Mouse (Mus musculus): ENCODE measurements around the gene Agap2. TPM values are rescaled to one million over a fixed set of nuclear protein-coding genes. Genes with fewer than 3 reads are reported as not detected.

The Agap2 gene
- polyA plus RNA-seq, 2 experiments, result 0.57 to 3.0 TPM

DNA sequence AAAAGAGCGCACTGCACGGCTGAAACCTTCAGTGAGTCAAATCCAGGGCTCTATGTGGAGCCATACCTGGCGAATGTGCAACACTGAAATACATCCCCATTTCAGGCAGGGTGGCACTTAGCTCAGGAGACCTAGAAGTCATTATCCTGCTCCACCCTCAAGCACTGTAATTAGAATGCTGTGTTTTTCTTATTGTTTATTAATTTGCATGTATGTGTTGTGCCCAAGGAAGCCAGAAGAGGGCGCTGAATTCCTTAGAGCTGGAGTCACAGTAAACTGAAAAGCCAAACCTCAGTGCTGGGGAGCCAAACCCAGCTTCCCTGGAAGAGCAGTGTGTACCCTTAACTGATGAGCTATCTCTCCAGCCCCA, 48.3 kb downstream of the Agap2 start:
- H3K4me1 ChIP-seq (replicated peaks; ENCODE audit: control insufficient read depth in 2 of 2, insufficient read depth in 2 of 2, low read length in 1 of 2), result peaks cover 45 to 50% of the 10 kb centered on the region in 2 experiments
- peak overlapping the region; percentile 46 to 56 for H3K4me3 ChIP-seq (ENCODE audit: insufficient read depth in 1 of 2, low read depth in 2 of 2, low read length in 2 of 2)
- H3K36me3 ChIP-seq (replicated peaks; ENCODE audit: control insufficient read depth, insufficient read depth, low read depth), result peaks cover 10% of the 10 kb centered on the region
- ATAC-seq (ENCODE audit: insufficient read depth), result no peak
- DNase-seq (ENCODE audit: low read depth in 3 of 3, low spot score in 3 of 3), result peak; percentile 62 to 73 (median 67)
- 26% methylated on average over 4 of the region's 4 CpGs for WGBS (ENCODE audit: insufficient replicate concordance)
- H3K27ac ChIP-seq, result peak overlapping the region; percentile 78
- H3K27me3 ChIP-seq (ENCODE audit: control insufficient read depth, insufficient read depth, low read length), result no peaks in the 10 kb centered on the region
- TF ChIP-seq CTCF (IDR thresholded peaks at IDR 0.05; ENCODE audit: low read depth) (peak; percentile 81), EP300 (IDR thresholded peaks at IDR 0.05; ENCODE audit: low read depth) (no peak)
- peak overlapping the region; percentile 73 for H3K4me2 ChIP-seq (ENCODE audit: low read depth)
- no peaks in the 10 kb centered on the region for H3K9me3 ChIP-seq (ENCODE audit: control insufficient read depth, low read length)
- H3K9ac ChIP-seq (replicated peaks), result peak overlapping the region; percentile 49

DNA sequence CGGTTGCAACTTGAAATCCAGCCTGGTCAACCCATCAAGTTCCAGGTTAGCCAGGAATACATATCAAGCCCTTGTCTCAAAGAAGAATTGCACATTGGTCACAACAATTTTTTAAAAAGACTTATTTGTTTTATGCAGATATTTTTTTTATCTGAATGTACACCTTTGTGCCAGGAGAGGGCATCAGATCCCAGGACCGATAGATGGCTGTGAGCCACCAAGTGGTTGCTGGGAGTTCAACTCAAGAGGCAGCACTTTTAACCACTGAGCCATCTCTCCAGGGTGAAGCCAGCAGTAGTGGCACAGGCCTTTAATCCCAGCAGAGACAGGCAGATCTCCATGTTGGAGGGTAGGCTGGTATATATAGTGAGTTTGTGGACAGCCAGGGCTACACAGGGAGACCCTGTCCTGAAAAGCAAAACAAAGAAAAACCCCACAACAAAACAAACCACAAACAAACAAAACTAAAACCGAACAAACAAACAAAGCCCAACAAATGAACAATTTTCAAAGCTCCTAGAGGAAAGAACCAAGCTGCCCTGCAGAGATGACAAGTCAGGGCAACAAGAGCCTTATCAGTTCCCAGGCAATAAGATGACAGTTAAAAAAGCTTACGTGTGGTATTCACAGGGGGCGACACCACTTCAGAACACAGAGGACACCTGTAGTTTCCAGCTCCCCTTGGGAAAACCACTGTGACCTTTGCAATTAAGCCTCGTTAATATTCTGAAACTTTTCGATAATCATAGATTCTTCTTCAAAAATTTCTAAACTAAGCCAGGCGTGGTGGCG, 50.3 kb downstream of the Agap2 start:
- H3K36me3 ChIP-seq (replicated peaks; ENCODE audit: control insufficient read depth, insufficient read depth, low read depth), result no peaks in the 10 kb centered on the region
- no peaks in the 10 kb centered on the region for H3K27me3 ChIP-seq (ENCODE audit: control insufficient read depth, insufficient read depth, low read length)
- H3K9ac ChIP-seq (replicated peaks), result no peak overlapping the region
- peak overlapping the region; percentile 62 for H3K27ac ChIP-seq
- H3K4me2 ChIP-seq (ENCODE audit: low read depth), result no peak overlapping the region
- DNase-seq (ENCODE audit: low read depth in 3 of 3, low spot score in 3 of 3) (no peak), ATAC-seq (ENCODE audit: insufficient read depth) (no peak)
- peaks cover 43 to 50% of the 10 kb centered on the region in 2 experiments for H3K4me1 ChIP-seq (replicated peaks; ENCODE audit: control insufficient read depth in 2 of 2, insufficient read depth in 2 of 2, low read length in 1 of 2)
- 41% methylated on average over 9 of the region's 9 CpGs for WGBS (ENCODE audit: insufficient replicate concordance)
- TF ChIP-seq EP300 (IDR thresholded peaks at IDR 0.05; ENCODE audit: low read depth), result peak; percentile 78
- peak; percentile 70 for TF ChIP-seq CTCF (IDR thresholded peaks at IDR 0.05; ENCODE audit: low read depth)
- no peak overlapping the region for H3K4me3 ChIP-seq (ENCODE audit: insufficient read depth in 1 of 2, low read depth in 2 of 2, low read length in 2 of 2)
- H3K9me3 ChIP-seq (ENCODE audit: control insufficient read depth, low read length), result no peaks in the 10 kb centered on the region

DNA sequence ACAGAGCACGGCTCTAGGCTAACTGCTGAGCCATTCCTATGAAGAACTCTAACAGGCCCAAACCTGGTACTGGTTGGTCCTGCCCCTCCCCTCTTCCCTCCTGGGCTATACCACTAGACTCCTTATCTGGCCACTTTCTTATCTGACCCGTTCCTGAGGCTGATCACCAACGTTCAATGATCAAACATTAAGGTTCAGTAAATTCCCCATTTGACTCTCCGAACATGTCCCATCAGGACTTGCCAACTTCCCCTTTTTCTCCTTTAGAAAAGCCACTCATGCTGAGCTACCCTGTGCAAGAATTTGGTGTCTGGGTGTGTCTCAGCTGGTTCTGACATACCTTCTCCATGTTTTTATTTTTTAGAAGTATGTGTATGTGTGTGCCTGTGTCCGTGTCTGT, 51.5 kb downstream of the Agap2 start:
- H3K27ac ChIP-seq, result peak overlapping the region; percentile 61
- no peak; the same call in 1 of the 2 replicates for ATAC-seq (ENCODE audit: insufficient read depth)
- no peak overlapping the region for H3K4me3 ChIP-seq (ENCODE audit: insufficient read depth in 1 of 2, low read depth in 2 of 2, low read length in 2 of 2)
- no peak for TF ChIP-seq CTCF (IDR thresholded peaks at IDR 0.05; ENCODE audit: low read depth)
- TF ChIP-seq EP300 (IDR thresholded peaks at IDR 0.05; ENCODE audit: low read depth), result peak; percentile 38; the same call in 1 of the 2 replicates
- H3K36me3 ChIP-seq (replicated peaks; ENCODE audit: control insufficient read depth, insufficient read depth, low read depth), result no peaks in the 10 kb centered on the region
- H3K27me3 ChIP-seq (ENCODE audit: control insufficient read depth, insufficient read depth, low read length), result no peaks in the 10 kb centered on the region
- peak overlapping the region; percentile 23 for H3K4me2 ChIP-seq (ENCODE audit: low read depth)
- no peaks in the 10 kb centered on the region for H3K9me3 ChIP-seq (ENCODE audit: control insufficient read depth, low read length)
- H3K9ac ChIP-seq (replicated peaks), result no peak overlapping the region
- no peak for DNase-seq (ENCODE audit: low read depth in 3 of 3, low spot score in 3 of 3)
- WGBS (ENCODE audit: insufficient replicate concordance), result 17% methylated on average over 5 of the region's 5 CpGs
- H3K4me1 ChIP-seq (replicated peaks; ENCODE audit: control insufficient read depth in 2 of 2, insufficient read depth in 2 of 2, low read length in 1 of 2), result peaks cover 41 to 49% of the 10 kb centered on the region in 2 experiments

DNA sequence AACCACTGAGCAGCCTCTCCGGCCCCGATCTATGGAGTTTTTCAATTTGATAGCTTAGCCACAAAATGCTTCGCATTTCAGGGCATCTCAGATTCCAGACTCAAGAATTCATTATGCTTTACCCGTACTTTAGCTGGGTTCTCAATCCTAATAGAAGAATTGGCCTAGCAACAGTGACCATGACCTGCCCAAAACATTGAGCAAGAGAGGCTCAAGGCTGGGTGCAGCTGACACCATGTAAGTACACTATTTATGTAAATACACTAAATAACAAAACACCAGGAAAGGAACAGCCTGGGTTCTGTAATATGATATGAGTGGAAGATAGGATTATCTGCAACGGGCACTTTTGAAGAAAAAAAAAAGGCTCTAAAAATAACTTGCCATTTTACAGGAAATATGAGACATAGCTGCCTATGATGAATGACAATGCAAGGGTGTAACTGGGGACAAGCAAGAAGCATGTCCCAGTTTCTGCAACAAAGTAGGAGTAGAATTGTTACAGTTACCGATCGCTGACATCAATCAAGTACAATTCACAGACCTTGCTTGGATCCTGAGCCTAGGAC, 52.7 kb downstream of the Agap2 start:
- Histone ChIP-seq H3K4me1 (replicated peaks; ENCODE audit: control insufficient read depth in 2 of 2, insufficient read depth in 2 of 2, low read length in 1 of 2) (peaks cover 29 to 37% of the 10 kb centered on the region in 2 experiments), H3K36me3 (replicated peaks; ENCODE audit: control insufficient read depth, insufficient read depth, low read depth) (no peaks in the 10 kb centered on the region), H3K4me2 (ENCODE audit: low read depth) (no peak overlapping the region), H3K9me3 (ENCODE audit: control insufficient read depth, low read length) (no peaks in the 10 kb centered on the region), H3K4me3 (ENCODE audit: insufficient read depth in 1 of 2, low read depth in 2 of 2, low read length in 2 of 2) (no peak overlapping the region), H3K9ac (replicated peaks) (no peak overlapping the region), H3K27ac (no peak overlapping the region), H3K27me3 (ENCODE audit: control insufficient read depth, insufficient read depth, low read length) (no peaks in the 10 kb centered on the region)
- peak; percentile 35 for TF ChIP-seq EP300 (IDR thresholded peaks at IDR 0.05; ENCODE audit: low read depth)
- no peak for TF ChIP-seq CTCF (IDR thresholded peaks at IDR 0.05; ENCODE audit: low read depth)
- ATAC-seq (ENCODE audit: insufficient read depth) (no peak), DNase-seq (ENCODE audit: low read depth in 3 of 3, low spot score in 3 of 3) (no peak)
- WGBS (ENCODE audit: insufficient replicate concordance), result 47% methylated on average over 7 of the region's 7 CpGs

DNA sequence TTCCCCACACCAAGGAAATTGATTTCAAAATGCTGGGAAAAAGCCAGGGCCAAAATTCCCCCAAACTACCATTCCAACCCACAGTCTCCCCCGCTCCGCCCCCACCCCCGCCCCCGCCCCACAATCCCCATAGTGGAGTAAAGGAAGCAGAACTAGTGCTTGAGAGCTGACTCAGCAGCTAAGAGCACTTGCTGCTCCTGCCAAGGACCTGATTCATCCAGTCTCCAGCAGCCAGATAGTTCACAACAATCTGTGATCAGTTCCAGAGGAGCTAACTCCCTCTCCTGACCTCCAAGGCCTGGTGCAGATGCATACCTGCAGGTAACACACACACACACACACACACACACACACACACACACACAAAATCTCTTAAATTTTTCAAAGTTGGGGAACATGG, 54.3 kb downstream of the Agap2 start:
- WGBS (ENCODE audit: insufficient replicate concordance), result 54% methylated on average over 4 of the region's 4 CpGs
- H3K9me3 ChIP-seq (ENCODE audit: control insufficient read depth, low read length), result no peaks in the 10 kb centered on the region
- ATAC-seq (ENCODE audit: insufficient read depth) (no peak), DNase-seq (ENCODE audit: low read depth in 3 of 3, low spot score in 3 of 3) (no peak)
- peaks cover 27 to 31% of the 10 kb centered on the region in 2 experiments for H3K4me1 ChIP-seq (replicated peaks; ENCODE audit: control insufficient read depth in 2 of 2, insufficient read depth in 2 of 2, low read length in 1 of 2)
- no peak overlapping the region for H3K27ac ChIP-seq
- no peaks in the 10 kb centered on the region for H3K27me3 ChIP-seq (ENCODE audit: control insufficient read depth, insufficient read depth, low read length)
- TF ChIP-seq EP300 (IDR thresholded peaks at IDR 0.05; ENCODE audit: low read depth) (no peak), CTCF (IDR thresholded peaks at IDR 0.05; ENCODE audit: low read depth) (no peak)
- no peaks in the 10 kb centered on the region for H3K36me3 ChIP-seq (replicated peaks; ENCODE audit: control insufficient read depth, insufficient read depth, low read depth)
- no peak overlapping the region for H3K9ac ChIP-seq (replicated peaks)
- H3K4me2 ChIP-seq (ENCODE audit: low read depth), result no peak overlapping the region
- no peak overlapping the region for H3K4me3 ChIP-seq (ENCODE audit: insufficient read depth in 1 of 2, low read depth in 2 of 2, low read length in 2 of 2)
